Mouse (Mus musculus) urinary bladder, postnatal 4 days (tissue): ENCODE data around the gene Fam174b.

Experiments used
- DNase-seq, 2 experiments: peaks; one replicate each; pipeline ENCODE4 v3.0.0; 2021 to 2022; ENCODE audit warnings: low spot score in 2 of 2

Gene Fam174b

DNA sequence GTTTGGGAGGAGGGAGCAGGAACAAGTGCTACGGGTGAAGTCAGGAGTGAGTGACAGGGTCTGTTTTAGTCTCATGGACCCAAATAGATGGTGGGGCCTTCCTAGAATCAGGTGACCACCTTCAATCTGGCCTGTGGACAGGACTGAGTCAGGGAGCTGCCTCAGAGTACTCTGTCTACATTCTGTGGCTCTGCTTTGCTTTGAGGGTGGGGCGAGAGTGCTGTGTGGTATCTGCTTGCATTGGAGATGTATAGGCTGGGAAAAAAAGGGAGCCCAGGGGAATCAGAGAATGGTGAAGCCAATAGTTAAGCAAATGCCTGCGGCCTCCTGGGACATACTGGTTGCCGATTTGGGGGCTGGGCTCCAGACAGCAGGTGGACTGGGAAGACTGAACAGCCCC is 73.8 kb downstream of the Fam174b start:
- no peak for DNase-seq

DNA sequence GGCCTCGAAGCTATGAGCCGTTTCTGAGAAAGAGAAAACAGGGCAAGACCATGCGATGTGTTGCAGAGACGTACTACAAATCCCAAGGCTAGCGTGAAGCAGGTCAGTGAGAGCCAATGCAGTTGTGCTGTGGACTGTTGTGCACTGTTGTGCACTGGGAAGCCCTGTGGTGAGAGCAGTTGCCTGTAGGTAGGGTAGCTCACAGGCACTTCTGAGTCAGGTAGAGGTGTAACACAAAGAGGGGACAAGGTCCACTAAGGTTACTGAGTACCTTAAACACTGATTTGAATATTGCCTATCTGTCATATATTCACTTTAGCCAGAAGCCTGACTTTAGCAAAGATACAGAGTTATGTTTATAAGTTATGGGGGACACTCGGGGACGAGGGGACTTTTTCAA is 74.4 kb downstream of the Fam174b start:
- no peak for DNase-seq

DNA sequence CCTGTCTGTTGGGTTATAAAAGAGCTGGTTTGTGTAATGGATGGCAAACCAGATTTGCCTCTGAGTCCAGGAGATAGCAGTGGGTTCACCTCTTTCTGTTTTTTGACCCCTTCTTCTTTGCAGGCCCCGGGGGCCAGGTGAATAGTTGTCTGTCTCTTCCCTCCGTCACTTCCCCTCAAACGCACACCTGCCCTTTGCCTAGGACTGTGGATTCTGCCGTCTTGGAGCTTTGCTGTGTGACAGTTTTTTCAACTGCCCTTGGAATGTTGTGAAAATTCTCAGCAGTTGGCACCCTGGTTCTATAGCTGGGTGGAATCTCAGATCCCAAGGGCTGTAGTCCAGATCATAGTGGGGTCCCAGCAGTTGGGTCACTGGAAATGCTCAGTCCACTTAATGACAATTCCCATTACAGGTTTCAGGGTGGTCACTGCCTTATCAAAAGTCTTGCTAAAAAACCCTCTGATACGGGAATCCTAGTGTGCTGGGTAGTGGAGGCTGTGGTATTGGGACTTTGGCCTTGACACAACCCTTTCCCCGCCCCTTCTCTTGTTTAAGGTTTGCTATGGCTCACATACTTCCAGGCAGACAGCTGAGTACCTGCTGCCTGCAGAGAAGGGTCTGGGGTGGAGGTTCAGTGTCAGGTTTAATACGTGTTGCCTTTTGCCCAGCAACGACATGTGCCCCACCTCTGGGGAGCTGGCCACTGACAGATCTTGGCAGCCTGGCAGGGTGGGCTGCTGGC is 76.3 kb downstream of the Fam174b start:
- no peak for DNase-seq

DNA sequence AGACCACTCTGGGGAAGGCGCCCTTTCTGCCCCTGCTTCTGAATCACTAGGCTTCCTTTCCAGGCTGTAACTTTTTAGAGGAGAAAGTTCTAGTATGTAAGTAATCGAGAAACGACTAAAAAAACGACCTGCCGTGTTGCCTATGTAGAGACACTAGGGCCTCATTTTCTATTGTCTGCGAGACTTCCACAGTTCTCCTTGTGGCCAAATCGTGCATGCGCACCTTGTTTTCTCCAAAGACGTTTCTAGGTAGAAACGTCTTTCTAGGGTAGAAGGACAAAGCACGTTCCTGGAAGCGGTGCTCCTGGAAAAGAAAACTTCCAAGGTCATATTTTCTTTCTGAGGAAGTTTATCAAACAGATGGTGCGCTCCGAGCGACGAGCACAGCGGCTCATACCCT is 79.3 kb downstream of the Fam174b start:
- DNase-seq = no peak
